Mouse (Mus musculus): ENCODE measurements around the gene Epor.
A peak's percentile ranks its signal among the peaks of the same experiment; 100 is the strongest.

The Epor gene

GRCm38 (mm10) chr9:21963417-21963816 lies at the start of gene Epor:
TSS of gene Epor (minus strand) at chr9:21963506.
- no peak for DNase-seq (ENCODE audit: extremely low read depth, insufficient read length, low spot score)

GRCm38 (mm10) chr9:22012731-22013130 lies 49.4 kb upstream of the Epor start:
- no peak for DNase-seq (ENCODE audit: extremely low read depth, insufficient read length, low spot score)

- no peak for DNase-seq (ENCODE audit: extremely low read depth, insufficient read length, low spot score)
Measured at GRCm38 (mm10) chr9:22011055-22011454, 47.7 kb upstream of the Epor start.

GRCm38 (mm10) chr9:22004546-22004945 lies 41.2 kb upstream of the Epor start:
- DNase-seq (ENCODE audit: extremely low read depth, insufficient read length, low spot score) = no peak

- DNase-seq (ENCODE audit: extremely low read depth, insufficient read length, low spot score) = no peak
Measured at GRCm38 (mm10) chr9:22003163-22003554, 39.9 kb upstream of the Epor start.

- peak; percentile 99 for DNase-seq (ENCODE audit: extremely low read depth, insufficient read length, low spot score)
Measured at GRCm38 (mm10) chr9:22002194-22003162, 39.2 kb upstream of the Epor start, which contains the start of the genes Ccdc151 and Prkcsh. TSS of gene Ccdc151 (minus strand) at chr9:22002634. TSS of gene Prkcsh (plus strand) at chr9:22002806.

- DNase-seq (ENCODE audit: extremely low read depth, insufficient read length, low spot score) = no peak
Measured at GRCm38 (mm10) chr9:22001633-22002032, 38.3 kb upstream of the Epor start.

GRCm38 (mm10) chr9:22000296-22000695 lies 37.0 kb upstream of the Epor start:
- DNase-seq (ENCODE audit: extremely low read depth, insufficient read length, low spot score) = no peak

- no peak for DNase-seq (ENCODE audit: extremely low read depth, insufficient read length, low spot score)
Measured at GRCm38 (mm10) chr9:21996178-21996867, 33.0 kb upstream of the Epor start.

- no peak for DNase-seq (ENCODE audit: extremely low read depth, insufficient read length, low spot score)
Measured at GRCm38 (mm10) chr9:21992227-21992626, 28.9 kb upstream of the Epor start.

GRCm38 (mm10) chr9:21989230-21990110 lies 26.2 kb upstream of the Epor start, which contains the start of gene Rgl3:
TSS of gene Rgl3 (minus strand) at chr9:21989446.
- DNase-seq (ENCODE audit: extremely low read depth, insufficient read length, low spot score) = no peak

GRCm38 (mm10) chr9:21988421-21989101 lies 25.3 kb upstream of the Epor start:
- no peak for DNase-seq (ENCODE audit: extremely low read depth, insufficient read length, low spot score)

GRCm38 (mm10) chr9:21987592-21988342 lies 24.5 kb upstream of the Epor start:
- DNase-seq (ENCODE audit: extremely low read depth, insufficient read length, low spot score) = no peak

- DNase-seq (ENCODE audit: extremely low read depth, insufficient read length, low spot score) = no peak
Measured at GRCm38 (mm10) chr9:21983911-21984310, 20.6 kb upstream of the Epor start.

- DNase-seq (ENCODE audit: extremely low read depth, insufficient read length, low spot score) = no peak
Measured at GRCm38 (mm10) chr9:21978398-21979128, 15.3 kb upstream of the Epor start.

GRCm38 (mm10) chr9:21977972-21978371 lies 14.7 kb upstream of the Epor start:
- no peak for DNase-seq (ENCODE audit: extremely low read depth, insufficient read length, low spot score)

GRCm38 (mm10) chr9:21977331-21977730 lies 14.0 kb upstream of the Epor start:
- DNase-seq (ENCODE audit: extremely low read depth, insufficient read length, low spot score) = no peak

- no peak for DNase-seq (ENCODE audit: extremely low read depth, insufficient read length, low spot score)
Measured at GRCm38 (mm10) chr9:21976626-21977175, 13.4 kb upstream of the Epor start.

Measured in 3134 (cell line).